In genomic region chr17:78916899-78917298, GRCm38 (mm10) we compare ENCODE assay signal across 9 mouse cellular contexts. TPM values are rescaled to one million over a fixed set of nuclear protein-coding genes. Genes with fewer than 3 reads are reported as not detected.
A peak's percentile ranks its signal among the peaks of the same experiment; 100 is the strongest.
DNase-seq lines count a peak whose midpoint lies in the region; ATAC-seq and TF ChIP-seq lines count a peak whose summit lies in the region.
"Had no signal": no experiment of that assay in that cellular context is flagged by ENCODE, and none has a peak within 500 bp of the region (broad histone marks: within the 10 kb centered on the region; RNA-seq: fewer than 3 reads in every experiment).

No protein-coding gene starts in this region.

- WGBS in heart, adult 2 months, result 2% methylated on average over 11 of the region's 11 CpGs
- 3% methylated on average over 11 of the region's 11 CpGs for WGBS in forebrain, embryonic 12.5 days
- WGBS in liver, embryonic 14.5 days (ENCODE audit: insufficient replicate concordance), result 4% methylated on average over 11 of the region's 11 CpGs

- no peaks in the 10 kb centered on the region for H3K9me3 ChIP-seq in forebrain, embryonic 12.5 days
- H3K9me3 ChIP-seq in liver, embryonic 14.5 days (ENCODE audit: control insufficient read depth, low read length), result no peaks in the 10 kb centered on the region

- no peaks in the 10 kb centered on the region for H3K27me3 ChIP-seq in heart, adult 2 months (ENCODE audit: control insufficient read depth, insufficient read depth, low read length)
- no peaks in the 10 kb centered on the region for H3K27me3 ChIP-seq in forebrain, embryonic 12.5 days
- H3K27me3 ChIP-seq in liver, embryonic 14.5 days (ENCODE audit: control insufficient read depth, insufficient read depth, low read length), result no peaks in the 10 kb centered on the region

- H3K4me2 ChIP-seq in forebrain, embryonic 12.5 days, result peak overlapping the region; percentile 69
- peak overlapping the region; percentile 83 for H3K4me2 ChIP-seq in liver, embryonic 14.5 days (ENCODE audit: low read depth)

- no peaks in the 10 kb centered on the region for H3K79me2 ChIP-seq in heart, adult 2 months (replicated peaks; ENCODE audit: control insufficient read depth, insufficient read depth, low read length)

- peaks cover 2% of the 10 kb centered on the region; the same call in 1 of the 2 replicates for H3K4me1 ChIP-seq in heart, adult 2 months (ENCODE audit: control insufficient read depth, insufficient read depth, low read length)
- peaks cover 18% of the 10 kb centered on the region for H3K4me1 ChIP-seq in forebrain, embryonic 12.5 days
- H3K4me1 ChIP-seq in liver, embryonic 14.5 days (replicated peaks; ENCODE audit: control insufficient read depth in 2 of 2, insufficient read depth in 2 of 2, low read length in 1 of 2), result peaks cover 9 to 10% of the 10 kb centered on the region in 2 experiments; a peak in 3 of 4 replicates

- DNase-seq in heart, adult 2 months, result no peak
- no peak for DNase-seq in heart, adult 9 months (ENCODE audit: low spot score in 2 of 2)
- no peak for DNase-seq in liver, embryonic 14.5 days (ENCODE audit: low read depth in 3 of 3, low spot score in 3 of 3)
- no peak for DNase-seq in layer of hippocampus, adult 18-20 months (ENCODE audit: low spot score in 2 of 2)
- no peak for DNase-seq in right cerebral cortex, adult 2 months (ENCODE audit: low spot score in 2 of 2)
- DNase-seq in right cerebral cortex, adult 18-20 months, result no peak

- TF ChIP-seq EP300 in heart, adult 2 months (IDR thresholded peaks at IDR 0.05; ENCODE audit: insufficient read depth, low read depth, low read length), result no peak
- no peak for TF ChIP-seq EP300 in liver, embryonic 14.5 days (IDR thresholded peaks at IDR 0.05; ENCODE audit: low read depth)

- no peak for TF ChIP-seq POLR2A in heart, adult 2 months (IDR thresholded peaks at IDR 0.05; ENCODE audit: insufficient read depth, low read depth, low read length)

- peak overlapping the region; percentile 81 for H3K9ac ChIP-seq in heart, adult 2 months (ENCODE audit: low read depth, low read length)
- peak overlapping the region; percentile 74 for H3K9ac ChIP-seq in forebrain, embryonic 12.5 days
- peak overlapping the region; percentile 84 for H3K9ac ChIP-seq in liver, embryonic 14.5 days (replicated peaks)

- peak overlapping the region; percentile 67 for H3K4me3 ChIP-seq in heart, adult 2 months
- H3K4me3 ChIP-seq in forebrain, embryonic 12.5 days (replicated peaks), result peak overlapping the region; percentile 63
- H3K4me3 ChIP-seq in liver, embryonic 14.5 days (ENCODE audit: insufficient read depth in 1 of 2, low read depth in 2 of 2, low read length in 2 of 2), result peak overlapping the region; percentile 76 to 93

- peak overlapping the region; percentile 82 for H3K27ac ChIP-seq in heart, adult 2 months
- peak overlapping the region; percentile 81 for H3K27ac ChIP-seq in forebrain, embryonic 12.5 days
- H3K27ac ChIP-seq in liver, embryonic 14.5 days, result peak overlapping the region; percentile 76

- peak; percentile 27 for ATAC-seq in CD4-positive, CD25-positive, alpha-beta regulatory T cell, adult 4 months
- ATAC-seq in forebrain, embryonic 12.5 days (ENCODE audit: low FRiP score), result peak; percentile 20; the same call in 1 of the 2 replicates
- peak; percentile 27; the same call in 1 of the 2 replicates for ATAC-seq in liver, embryonic 14.5 days (ENCODE audit: insufficient read depth)

- H3K36me3 ChIP-seq in heart, adult 2 months (ENCODE audit: control insufficient read depth, insufficient read depth, low read length), result peaks cover 2% of the 10 kb centered on the region; the same call in 1 of the 2 replicates
- peaks cover 26% of the 10 kb centered on the region for H3K36me3 ChIP-seq in forebrain, embryonic 12.5 days (replicated peaks)
- peaks cover 18% of the 10 kb centered on the region for H3K36me3 ChIP-seq in liver, embryonic 14.5 days (replicated peaks; ENCODE audit: control insufficient read depth, insufficient read depth, low read depth)

- TF ChIP-seq CTCF in heart, adult 2 months (IDR thresholded peaks at IDR 0.05), result no peak
- TF ChIP-seq CTCF in liver, embryonic 14.5 days (IDR thresholded peaks at IDR 0.05; ENCODE audit: low read depth), result no peak

- intact Hi-C loops in heart, adult 2 months (cut with DNase I), result loop anchor here (1.0 kb wide), 1 partner anchor 20 kb away; the partner anchor contains the start of genes Cebpz and Ndufaf7

RNA-seq across cellular contexts. Expression of gene Cebpzos, which starts 0.6 kb away (rescaled TPM):
- 10 to 100 TPM; 54.0 to 63.4 TPM for total RNA-seq in heart, adult 2 months (2021)
- polyA plus RNA-seq in heart, adult 2 months (2012; rRNA removed), result 15.3 and 32.2 TPM in 2 replicates
- 10 to 100 TPM; 70.3 to 70.8 TPM for polyA plus RNA-seq in CD4-positive, CD25-positive, alpha-beta regulatory T cell, adult 4 months (2017; shearing (Covaris generic))
- polyA plus RNA-seq in forebrain, embryonic 12.5 days (2016; fragmentation: Nextera tagmentation; extraction: Ambion mirVana), result 109 and 112 TPM in 2 replicates
- 10.7 and 14.2 TPM in 2 replicates for polyA plus RNA-seq in liver, embryonic 14.5 days (2012; rRNA removed)
- 54.7 and 55.2 TPM in 2 replicates for polyA plus RNA-seq in liver, embryonic 14.5 days (2014; fragmentation: Nextera tagmentation; extraction: Ambion mirVana)
- total RNA-seq in layer of hippocampus, adult 18-20 months (2021), result 10 to 100 TPM; 28.0 to 31.4 TPM

RNA-seq across cellular contexts. Expression of gene Sult6b1, which starts 10.1 kb away (rescaled TPM):
- total RNA-seq in heart, adult 2 months (2021), result not detected
- 0.26 TPM in 1 of 2 replicates, not detected in the other for polyA plus RNA-seq in heart, adult 2 months (2012; rRNA removed)
- under 1 TPM; 0.32 to 0.49 TPM for polyA plus RNA-seq in CD4-positive, CD25-positive, alpha-beta regulatory T cell, adult 4 months (2017; shearing (Covaris generic))
- 0.18 TPM in 1 of 2 replicates, not detected in the other for polyA plus RNA-seq in forebrain, embryonic 12.5 days (2016; fragmentation: Nextera tagmentation; extraction: Ambion mirVana)
- not detected in 2 replicates for polyA plus RNA-seq in liver, embryonic 14.5 days (2012; rRNA removed)
- 0.08 TPM in 1 of 2 replicates, not detected in the other for polyA plus RNA-seq in liver, embryonic 14.5 days (2014; fragmentation: Nextera tagmentation; extraction: Ambion mirVana)
- not detected for total RNA-seq in layer of hippocampus, adult 18-20 months (2021)
- polyA plus RNA-seq: gonadal fat pad, adult 2 months had no signal

RNA-seq across cellular contexts. Expression of gene Cebpz, which starts 20.0 kb away (rescaled TPM):
- 10 to 100 TPM; 20.1 to 21.4 TPM for total RNA-seq in heart, adult 2 months (2021)
- 3.1 and 7.8 TPM in 2 replicates for polyA plus RNA-seq in heart, adult 2 months (2012; rRNA removed)
- 10 to 100 TPM; 51.9 to 81.0 TPM for polyA plus RNA-seq in CD4-positive, CD25-positive, alpha-beta regulatory T cell, adult 4 months (2017; shearing (Covaris generic))
- 69.2 and 76.0 TPM in 2 replicates for polyA plus RNA-seq in forebrain, embryonic 12.5 days (2016; fragmentation: Nextera tagmentation; extraction: Ambion mirVana)
- 6.0 and 9.3 TPM in 2 replicates for polyA plus RNA-seq in liver, embryonic 14.5 days (2012; rRNA removed)
- polyA plus RNA-seq in liver, embryonic 14.5 days (2014; fragmentation: Nextera tagmentation; extraction: Ambion mirVana), result 26.5 and 27.3 TPM in 2 replicates
- 10 to 100 TPM; 32.0 to 35.3 TPM for total RNA-seq in layer of hippocampus, adult 18-20 months (2021)

RNA-seq across cellular contexts. Expression of gene Ndufaf7, which starts 20.0 kb away (rescaled TPM):
- total RNA-seq in heart, adult 2 months (2021), result 10 to 100 TPM; 48.2 to 48.4 TPM
- polyA plus RNA-seq in heart, adult 2 months (2012; rRNA removed), result 12.6 and 29.1 TPM in 2 replicates
- 10 to 100 TPM; 57.6 to 60.1 TPM for polyA plus RNA-seq in CD4-positive, CD25-positive, alpha-beta regulatory T cell, adult 4 months (2017; shearing (Covaris generic))
- polyA plus RNA-seq in forebrain, embryonic 12.5 days (2016; fragmentation: Nextera tagmentation; extraction: Ambion mirVana), result 46.3 and 55.6 TPM in 2 replicates
- 7.8 and 11.0 TPM in 2 replicates for polyA plus RNA-seq in liver, embryonic 14.5 days (2012; rRNA removed)
- polyA plus RNA-seq in liver, embryonic 14.5 days (2014; fragmentation: Nextera tagmentation; extraction: Ambion mirVana), result 22.5 and 26.4 TPM in 2 replicates
- 10 to 100 TPM; 45.8 to 51.1 TPM for total RNA-seq in layer of hippocampus, adult 18-20 months (2021)

RNA-seq across cellular contexts. Expression of gene Eif2ak2, which starts 34.5 kb away (rescaled TPM):
- 1 to 10 TPM; 7.8 to 8.0 TPM for total RNA-seq in heart, adult 2 months (2021)
- 2.7 and 4.2 TPM in 2 replicates for polyA plus RNA-seq in heart, adult 2 months (2012; rRNA removed)
- polyA plus RNA-seq in CD4-positive, CD25-positive, alpha-beta regulatory T cell, adult 4 months (2017; shearing (Covaris generic)), result 10 to 100 TPM; 28.9 to 51.1 TPM
- polyA plus RNA-seq in forebrain, embryonic 12.5 days (2016; fragmentation: Nextera tagmentation; extraction: Ambion mirVana), result 6.5 and 7.4 TPM in 2 replicates
- polyA plus RNA-seq in liver, embryonic 14.5 days (2012; rRNA removed), result 1.6 and 3.4 TPM in 2 replicates
- 4.3 and 6.0 TPM in 2 replicates for polyA plus RNA-seq in liver, embryonic 14.5 days (2014; fragmentation: Nextera tagmentation; extraction: Ambion mirVana)
- total RNA-seq in layer of hippocampus, adult 18-20 months (2021), result 1 to 10 TPM; 4.4 to 6.3 TPM
